In the genomic region with DNA sequence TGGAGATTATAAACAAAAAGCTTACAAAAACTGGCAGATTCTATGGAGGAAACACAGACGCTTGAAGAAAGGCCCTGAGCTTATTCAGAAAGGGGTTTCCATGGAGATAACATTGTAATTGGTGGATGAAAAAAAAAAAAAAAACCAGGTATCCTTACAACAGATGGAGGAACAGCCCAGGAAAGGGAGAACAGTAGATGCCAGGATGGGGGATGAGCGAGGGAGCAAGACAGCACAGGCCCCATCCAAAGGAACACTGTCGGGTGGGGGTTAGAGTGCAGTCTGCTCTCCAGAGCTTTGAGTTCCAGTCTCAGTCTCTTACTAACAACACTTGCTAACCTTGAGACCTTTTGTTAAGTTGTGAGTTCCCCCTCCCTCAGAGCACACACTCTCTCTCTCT, we compare ENCODE assay signal across 25 mouse cellular contexts. TPM values are rescaled to one million over a fixed set of nuclear protein-coding genes. Genes with fewer than 3 reads are reported as not detected.
DNase-seq lines count a peak whose midpoint lies in the region; ATAC-seq and TF ChIP-seq lines count a peak whose summit lies in the region.
"Had no signal": no experiment of that assay in that cellular context is flagged by ENCODE, and none has a peak within 500 bp of the region (broad histone marks: within the 10 kb centered on the region; RNA-seq: fewer than 3 reads in every experiment).

No protein-coding gene starts in this region.

- DNase-seq in forebrain, postnatal 0 days = peak; percentile 54
- no peak for DNase-seq in forebrain, embryonic 11.5 days (ENCODE audit: low spot score)
- DNase-seq in ES-E14 (ENCODE audit: low read depth, low spot score) = no peak
- peak; percentile 6 for DNase-seq in brain, adult 2 months (ENCODE audit: low read depth, low spot score)
- DNase-seq in neural tube, embryonic 10.5 days (ENCODE audit: extremely low spot score, low spot score) = no peak
- DNase-seq: adrenal gland, adult 8-10 months; adrenal gland, postnatal 14 days; adrenal gland, postnatal 36 days; cerebellum, adult 11-12 months; cerebellum, adult 2 months; cerebellum, adult 9-10 months; cerebellum, postnatal 10 days; cerebellum, postnatal 25 days had no signal

- H3K9me3 ChIP-seq in forebrain, embryonic 15.5 days = no peaks in the 10 kb centered on the region
- peaks cover 4% of the 10 kb centered on the region; the same call in 1 of the 2 replicates for H3K9me3 ChIP-seq in forebrain, embryonic 13.5 days (replicated peaks)
- H3K9me3 ChIP-seq in forebrain, postnatal 0 days (ENCODE audit: low read length) = no peaks in the 10 kb centered on the region; the same call in 1 of the 2 replicates
- no peaks in the 10 kb centered on the region; the same call in 1 of the 2 replicates for H3K9me3 ChIP-seq in forebrain, embryonic 11.5 days (ENCODE audit: control insufficient read depth, low read length)
- no peaks in the 10 kb centered on the region for H3K9me3 ChIP-seq in ES-E14 (ENCODE audit: control insufficient read depth, insufficient read depth, low read depth, low read length)
- H3K9me3 ChIP-seq in intestine, embryonic 16.5 days (ENCODE audit: control insufficient read depth, low read length) = no peaks in the 10 kb centered on the region
- H3K9me3 ChIP-seq: embryonic facial prominence, embryonic 10.5 days; embryonic facial prominence, embryonic 12.5 days; G1E had no signal

- 0 out of 2 replicates have a peak, but pooled peaks have one; percentile 55 for ATAC-seq in forebrain, embryonic 15.5 days (replicated peaks)
- no peak for ATAC-seq in forebrain, embryonic 13.5 days
- ATAC-seq in forebrain, postnatal 0 days = peak; percentile 74
- no peak for ATAC-seq in forebrain, embryonic 11.5 days (replicated peaks; ENCODE audit: low FRiP score)
- no peak for ATAC-seq in intestine, embryonic 16.5 days
- ATAC-seq: activated CD4-positive, CD25-positive, alpha-beta regulatory T cell, adult 4 months; Patski had no signal

- H3K36me3 ChIP-seq in forebrain, embryonic 15.5 days = no peaks in the 10 kb centered on the region
- no peaks in the 10 kb centered on the region for H3K36me3 ChIP-seq in forebrain, embryonic 13.5 days (ENCODE audit: poor library complexity, severe bottlenecking)
- no peaks in the 10 kb centered on the region for H3K36me3 ChIP-seq in forebrain, postnatal 0 days (ENCODE audit: insufficient read depth)
- no peaks in the 10 kb centered on the region for H3K36me3 ChIP-seq in forebrain, embryonic 11.5 days (ENCODE audit: control insufficient read depth, insufficient read depth, low read length)
- H3K36me3 ChIP-seq in ES-E14 (ENCODE audit: control insufficient read depth, insufficient read depth, low read length, poor library complexity, severe bottlenecking) = no peaks in the 10 kb centered on the region
- H3K36me3 ChIP-seq in intestine, embryonic 16.5 days (ENCODE audit: control insufficient read depth, insufficient read depth, low read length) = no peaks in the 10 kb centered on the region
- H3K36me3 ChIP-seq: embryonic facial prominence, embryonic 10.5 days; embryonic facial prominence, embryonic 12.5 days; G1E had no signal

- H3K4me1 ChIP-seq in forebrain, embryonic 15.5 days = no peaks in the 10 kb centered on the region
- no peaks in the 10 kb centered on the region for H3K4me1 ChIP-seq in forebrain, embryonic 13.5 days
- H3K4me1 ChIP-seq in forebrain, postnatal 0 days (ENCODE audit: insufficient read depth) = no peaks in the 10 kb centered on the region
- H3K4me1 ChIP-seq in forebrain, embryonic 11.5 days (replicated peaks; ENCODE audit: control insufficient read depth, insufficient read depth, low read length) = no peaks in the 10 kb centered on the region
- H3K4me1 ChIP-seq in ES-E14 (ENCODE audit: control insufficient read depth in 2 of 2, insufficient read depth in 2 of 2, low read length in 2 of 2, poor library complexity in 1 of 2) = peaks cover 1% of the 10 kb centered on the region in 2 experiments; a peak in 2 of 4 replicates
- no peaks in the 10 kb centered on the region for H3K4me1 ChIP-seq in intestine, embryonic 16.5 days (ENCODE audit: control insufficient read depth, insufficient read depth, low read length)

- H3K4me3 ChIP-seq in forebrain, embryonic 15.5 days = no peak overlapping the region
- no peak overlapping the region for H3K4me3 ChIP-seq in forebrain, embryonic 13.5 days
- no peak overlapping the region for H3K4me3 ChIP-seq in forebrain, postnatal 0 days (ENCODE audit: low read depth, low read length)
- H3K4me3 ChIP-seq in forebrain, embryonic 11.5 days (ENCODE audit: low read depth, low read length) = no peak overlapping the region
- no peak overlapping the region for H3K4me3 ChIP-seq in ES-E14 (ENCODE audit: insufficient read depth in 1 of 2, low read depth in 1 of 2, low read length in 2 of 2, poor library complexity in 1 of 2, severe bottlenecking in 1 of 2)
- no peak overlapping the region for H3K4me3 ChIP-seq in intestine, embryonic 16.5 days (ENCODE audit: low read length)
- H3K4me3 ChIP-seq: embryonic facial prominence, embryonic 10.5 days; embryonic facial prominence, embryonic 12.5 days had no signal

- TF ChIP-seq CTCF in forebrain, postnatal 0 days (IDR thresholded peaks at IDR 0.05; ENCODE audit: low read depth) = no peak

- no peak overlapping the region for H3K27ac ChIP-seq in forebrain, embryonic 15.5 days (replicated peaks)
- no peak overlapping the region for H3K27ac ChIP-seq in forebrain, embryonic 13.5 days
- H3K27ac ChIP-seq in forebrain, postnatal 0 days (ENCODE audit: low read depth, low read length) = no peak overlapping the region; the same call in 1 of the 2 replicates
- H3K27ac ChIP-seq in forebrain, embryonic 11.5 days (ENCODE audit: low read depth, low read length) = no peak overlapping the region
- H3K27ac ChIP-seq in ES-E14 (ENCODE audit: insufficient read depth, low read depth, low read length, poor library complexity, severe bottlenecking) = no peak overlapping the region
- no peak overlapping the region for H3K27ac ChIP-seq in intestine, embryonic 16.5 days (ENCODE audit: low read length)
- H3K27ac ChIP-seq: embryonic facial prominence, embryonic 10.5 days; embryonic facial prominence, embryonic 12.5 days had no signal

- no peaks in the 10 kb centered on the region for H3K27me3 ChIP-seq in forebrain, embryonic 15.5 days
- H3K27me3 ChIP-seq in forebrain, embryonic 13.5 days = peaks cover 18% of the 10 kb centered on the region; the same call in 1 of the 2 replicates
- no peaks in the 10 kb centered on the region; the same call in 1 of the 2 replicates for H3K27me3 ChIP-seq in forebrain, postnatal 0 days (ENCODE audit: insufficient read depth, low read length)
- no peaks in the 10 kb centered on the region; the same call in 1 of the 2 replicates for H3K27me3 ChIP-seq in forebrain, embryonic 11.5 days (ENCODE audit: control insufficient read depth, insufficient read depth, low read length)
- H3K27me3 ChIP-seq in intestine, embryonic 16.5 days (replicated peaks; ENCODE audit: control insufficient read depth, insufficient read depth, low read length) = no peaks in the 10 kb centered on the region
- H3K27me3 ChIP-seq: embryonic facial prominence, embryonic 12.5 days had no signal

- H3K9ac ChIP-seq in forebrain, embryonic 15.5 days (replicated peaks) = no peak overlapping the region
- no peak overlapping the region for H3K9ac ChIP-seq in forebrain, embryonic 13.5 days
- no peak overlapping the region for H3K9ac ChIP-seq in forebrain, postnatal 0 days
- no peak overlapping the region for H3K9ac ChIP-seq in forebrain, embryonic 11.5 days (ENCODE audit: low read length)
- H3K9ac ChIP-seq in ES-E14 (ENCODE audit: insufficient read depth, low read depth, low read length, poor library complexity, severe bottlenecking) = no peak overlapping the region
- no peak overlapping the region for H3K9ac ChIP-seq in intestine, embryonic 16.5 days (ENCODE audit: low read depth, low read length)
- H3K9ac ChIP-seq: embryonic facial prominence, embryonic 12.5 days had no signal

- WGBS in forebrain, embryonic 15.5 days = 36% methylated on average over 3 of the region's 3 CpGs
- 53% methylated on average over 3 of the region's 3 CpGs for WGBS in forebrain, embryonic 13.5 days
- 44% methylated on average over 3 of the region's 3 CpGs for WGBS in forebrain, postnatal 0 days
- WGBS in forebrain, embryonic 11.5 days = 64% methylated on average over 3 of the region's 3 CpGs
- 73% methylated on average over 3 of the region's 3 CpGs for WGBS in intestine, embryonic 16.5 days

- in situ Hi-C loops in ES-E14 (cut with MboI; ENCODE audit: low sequenced_read_pairs in 2 of 2, unreplicated experiment in 2 of 2) = no loop called here

- H3K4me2 ChIP-seq in forebrain, embryonic 15.5 days (replicated peaks) = no peak overlapping the region
- H3K4me2 ChIP-seq in forebrain, embryonic 13.5 days = no peak overlapping the region
- H3K4me2 ChIP-seq in forebrain, postnatal 0 days (ENCODE audit: low read depth) = no peak overlapping the region
- no peak overlapping the region for H3K4me2 ChIP-seq in forebrain, embryonic 11.5 days (ENCODE audit: low read depth, low read length, severe bottlenecking)
- no peak overlapping the region for H3K4me2 ChIP-seq in intestine, embryonic 16.5 days (ENCODE audit: low read depth, low read length)
- H3K4me2 ChIP-seq: embryonic facial prominence, embryonic 12.5 days had no signal

TF ChIP-seq in ES-E14, 5 proteins besides CTCF, POLR2A, EP300 and RAD21 (continues in another document):
- TF ChIP-seq ZNF384 (IDR thresholded peaks at IDR 0.05; ENCODE audit: low read depth, low read length) (peak; percentile 48; the same call in 1 of the 2 replicates), HCFC1 (IDR thresholded peaks at IDR 0.05; ENCODE audit: borderline replicate concordance, insufficient read depth, low read length) (no peak), CHD2 (IDR thresholded peaks at IDR 0.05; ENCODE audit: low read depth, low read length) (no peak)

RNA-seq across cellular contexts. Expression of a gene that starts 31.1 kb away (rescaled TPM):
- 7.2 and 7.5 TPM in 2 replicates for polyA plus RNA-seq in forebrain, embryonic 15.5 days (2015; fragmentation: Nextera tagmentation; extraction: Ambion mirVana)
- polyA plus RNA-seq in forebrain, embryonic 13.5 days (2015; fragmentation: Nextera tagmentation; extraction: Ambion mirVana) = 11.7 and 14.0 TPM in 2 replicates
- total RNA-seq in forebrain, postnatal 0 days (2014; rRNA removed) = 1.5 TPM in 2 replicates
- 1.5 and 1.7 TPM in 2 replicates for polyA plus RNA-seq in forebrain, postnatal 0 days (2015; fragmentation: Nextera tagmentation; extraction: Ambion mirVana)
- 20.1 and 23.1 TPM in 2 replicates for polyA plus RNA-seq in forebrain, embryonic 11.5 days (2014; fragmentation: Nextera tagmentation; extraction: Ambion mirVana)
- total RNA-seq in ES-E14 (2012; rRNA removed) = not detected in 2 replicates
- not detected in 2 replicates for polyA plus RNA-seq in intestine, embryonic 16.5 days (2015; fragmentation: Nextera tagmentation; extraction: Ambion mirVana)
- total RNA-seq: adrenal gland, adult 18-20 months; adrenal gland, adult 8-10 months; adrenal gland, postnatal 14 days; adrenal gland, postnatal 36 days; G1E; gastrocnemius, adult 18-20 months had no signal
- polyA plus RNA-seq: activated CD4-positive, CD25-positive, alpha-beta regulatory T cell, adult 4 months; C2C12; cerebellum, adult 2 months; embryonic facial prominence, embryonic 14.5 days; G1E; Patski had no signal

RNA-seq across cellular contexts. Expression of a gene that starts 45.6 kb away (rescaled TPM):
- polyA plus RNA-seq in forebrain, embryonic 15.5 days (2015; fragmentation: Nextera tagmentation; extraction: Ambion mirVana) = 7.6 and 8.4 TPM in 2 replicates
- 4.1 and 4.9 TPM in 2 replicates for polyA plus RNA-seq in forebrain, embryonic 13.5 days (2015; fragmentation: Nextera tagmentation; extraction: Ambion mirVana)
- 43.9 and 49.9 TPM in 2 replicates for total RNA-seq in forebrain, postnatal 0 days (2014; rRNA removed)
- polyA plus RNA-seq in forebrain, postnatal 0 days (2015; fragmentation: Nextera tagmentation; extraction: Ambion mirVana) = 10.0 and 14.0 TPM in 2 replicates
- polyA plus RNA-seq in forebrain, embryonic 11.5 days (2014; fragmentation: Nextera tagmentation; extraction: Ambion mirVana) = 21.6 and 24.0 TPM in 2 replicates
- total RNA-seq in ES-E14 (2012; rRNA removed) = 2.8 and 10.2 TPM in 2 replicates
- 27.7 and 29.4 TPM in 2 replicates for polyA plus RNA-seq in intestine, embryonic 16.5 days (2015; fragmentation: Nextera tagmentation; extraction: Ambion mirVana)
- polyA plus RNA-seq: activated CD4-positive, CD25-positive, alpha-beta regulatory T cell, adult 4 months; G1E had no signal

Comparison
In these comparisons a context has a peak if more than half of its experiments do, and no peak if none do; other contexts are left out.
1. ATAC-seq: peak in forebrain, embryonic 15.5 days (single experiment) and forebrain, postnatal 0 days (single experiment); none in forebrain, embryonic 13.5 days (single experiment), forebrain, embryonic 11.5 days (single experiment) and intestine, embryonic 16.5 days (single experiment).
2. DNase-seq: peak in forebrain, postnatal 0 days (single experiment) and brain, adult 2 months (single experiment); none in forebrain, embryonic 11.5 days (single experiment), ES-E14 (single experiment) and neural tube, embryonic 10.5 days (single experiment).